Mouse (Mus musculus) skeletal muscle tissue, adult 2 months (tissue): ENCODE measurements around the gene Rpl32.

Experiments used
- DNase-seq: peaks from one replicate; pipeline ENCODE4 v3.0.0-alpha.2; 2012; ENCODE audit warnings: low read depth, low spot score

Gene Rpl32

DNA sequence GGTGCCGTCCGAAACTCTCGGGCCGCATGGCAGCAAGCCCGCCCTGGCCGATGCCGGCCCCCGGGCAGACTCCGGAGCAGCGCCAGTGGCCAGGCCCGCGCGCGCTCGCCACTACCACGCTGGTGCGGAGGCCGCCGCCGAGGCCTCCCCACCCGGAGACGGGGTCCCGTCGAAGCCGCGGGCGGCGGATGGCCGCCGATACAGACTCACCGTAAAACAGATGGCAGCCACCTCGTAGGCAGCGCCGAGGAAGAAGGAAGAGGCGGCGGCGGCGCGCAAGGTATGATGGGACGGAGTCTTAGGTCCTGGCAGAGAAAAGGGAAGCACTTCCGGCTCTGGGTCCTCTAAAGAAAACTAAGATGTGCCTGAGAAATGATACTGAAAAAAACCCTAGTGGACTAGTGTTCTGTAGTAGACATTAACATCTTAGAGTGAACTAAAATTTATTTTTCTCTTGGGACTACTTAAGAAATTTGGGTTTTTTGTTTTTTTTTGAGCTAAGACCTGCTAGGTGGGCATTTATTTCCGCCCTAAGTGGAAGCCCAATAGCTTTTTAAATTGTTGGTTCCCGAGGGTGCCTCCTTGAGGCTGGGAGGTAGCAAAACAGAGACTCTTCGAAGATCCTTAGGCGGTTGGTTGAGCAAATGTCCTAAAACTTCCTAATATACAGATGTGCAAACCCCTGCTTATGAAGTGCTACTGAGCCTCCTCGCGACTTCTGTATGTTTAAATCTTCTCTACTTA lies at the start of gene Rpl32:
Gene Rpl32 (minus strand): TSS at position 260 of the 744 bp plus-strand sequence.
- DNase-seq, result peak; percentile 81

DNA sequence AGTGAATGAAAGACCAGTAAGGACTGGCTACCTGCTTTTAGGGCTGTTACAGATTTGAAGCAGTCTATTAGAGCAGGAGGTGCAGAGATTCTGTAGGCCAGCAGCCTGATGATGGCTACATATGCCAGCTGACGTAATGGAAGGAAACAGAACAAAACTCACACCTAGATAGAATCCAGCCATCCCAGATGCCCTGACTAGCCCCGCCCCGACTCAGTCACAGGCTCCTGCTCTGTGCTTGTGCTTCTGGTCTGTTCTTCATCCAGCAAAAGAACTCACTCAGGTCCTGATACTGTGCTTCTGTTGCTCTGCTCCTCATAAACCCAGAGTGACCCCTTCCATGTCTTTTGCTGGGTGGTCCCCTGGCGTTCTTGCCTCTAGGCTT lies 47.8 kb upstream of the Rpl32 start:
- DNase-seq, result no peak

DNA sequence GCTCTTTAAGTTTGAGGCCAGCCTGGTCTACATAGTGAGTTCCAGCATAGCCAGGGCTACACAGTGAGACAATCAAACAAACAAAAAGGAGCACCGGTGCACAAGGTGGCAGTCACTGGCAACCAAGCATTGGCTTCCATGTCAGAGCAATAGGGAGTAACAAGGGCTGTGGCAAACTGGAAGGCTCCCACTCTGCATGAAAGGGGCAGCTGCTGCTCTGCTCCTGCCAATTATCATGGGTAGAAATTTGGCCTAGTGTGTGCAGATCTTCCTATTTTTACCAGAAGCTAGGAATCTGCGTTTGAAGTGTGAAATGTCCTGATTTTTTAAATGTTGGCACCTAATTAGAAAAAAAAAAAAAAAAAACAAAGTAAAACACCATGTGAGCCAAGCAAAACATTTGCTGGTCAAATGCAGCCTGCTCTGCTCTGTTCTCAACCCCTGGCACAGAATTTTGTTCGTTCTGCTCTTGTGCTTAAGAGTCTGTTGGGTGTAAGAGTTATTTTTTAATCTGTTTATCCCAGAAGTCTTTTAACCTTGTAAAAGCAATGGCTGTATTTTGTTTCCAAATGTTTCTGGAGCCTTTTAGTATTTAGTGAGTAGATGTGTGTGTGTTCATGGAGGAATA lies 47.3 kb upstream of the Rpl32 start:
- DNase-seq, result no peak

- DNase-seq, result no peak
Measured at GRCm38 (mm10) chr6:115854432-115854831, 45.9 kb upstream of the Rpl32 start.

- no peak for DNase-seq
Measured at GRCm38 (mm10) chr6:115853985-115854384, 45.4 kb upstream of the Rpl32 start.

- DNase-seq, result peak; percentile 99
Measured at GRCm38 (mm10) chr6:115853091-115853813, 44.7 kb upstream of the Rpl32 start, which contains the start of the genes Mbd4 and Ift122. TSS of gene Mbd4 (minus strand) at chr6:115853371. TSS of gene Ift122 (plus strand) at chr6:115853470.

- no peak for DNase-seq
Measured at GRCm38 (mm10) chr6:115852446-115853090, 44.0 kb upstream of the Rpl32 start.

DNA sequence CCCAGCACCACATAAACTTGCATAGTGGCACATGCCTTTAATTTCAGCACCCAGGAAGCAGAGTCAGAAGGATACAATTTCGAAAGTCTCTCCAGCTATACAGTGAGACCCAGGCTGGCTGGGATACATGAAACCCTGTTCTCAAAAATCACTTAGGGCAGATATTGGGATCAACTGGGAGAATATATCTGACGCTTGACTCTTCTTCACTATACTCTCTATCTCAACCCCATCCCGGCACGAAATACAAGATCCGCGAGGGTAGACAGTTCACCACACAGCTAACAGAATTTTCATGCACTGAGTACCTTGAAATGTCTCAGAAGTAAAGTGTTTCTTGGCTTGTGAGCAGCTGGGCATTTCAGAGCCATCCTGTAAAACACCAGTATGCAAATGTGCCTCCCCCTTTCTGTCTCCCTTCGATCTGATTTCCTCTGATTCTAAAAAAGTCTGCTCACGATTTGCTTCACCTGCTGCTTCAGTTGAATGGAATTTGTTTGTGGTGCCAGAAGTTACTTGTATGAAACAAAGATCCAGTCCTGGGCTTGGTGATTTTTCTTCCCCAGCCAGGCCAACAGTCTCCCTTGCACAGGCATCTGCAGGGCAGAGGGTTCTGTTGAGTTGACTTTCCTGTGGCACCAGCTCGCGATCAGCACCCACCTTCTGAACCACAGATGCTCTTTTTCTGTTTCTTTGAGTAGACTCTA lies 40.2 kb upstream of the Rpl32 start:
- DNase-seq, result no peak

GRCm38 (mm10) chr6:115846640-115847411 lies 38.3 kb upstream of the Rpl32 start:
- peak; percentile 52 for DNase-seq

DNA sequence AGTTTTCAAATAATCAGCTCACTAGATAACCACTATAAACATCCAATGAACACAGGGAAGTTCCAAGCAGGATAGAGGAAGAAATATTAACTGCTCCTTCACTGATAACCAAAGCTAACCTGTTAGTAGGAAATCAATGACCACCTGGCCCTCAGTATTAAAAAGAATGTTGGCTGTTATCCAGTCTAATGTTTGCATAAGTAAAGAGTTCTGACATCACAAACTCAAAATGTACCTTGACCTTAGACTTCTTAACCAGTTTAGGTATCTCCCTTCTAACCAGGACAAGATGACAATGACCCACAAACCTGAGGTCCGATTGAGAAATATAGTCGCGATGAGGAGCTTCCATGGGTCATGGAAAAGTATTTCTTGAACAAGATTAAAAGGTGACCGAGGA lies 36.5 kb upstream of the Rpl32 start:
- DNase-seq, result no peak

- DNase-seq, result no peak
Measured at GRCm38 (mm10) chr6:115838745-115839144, 30.2 kb upstream of the Rpl32 start.

DNA sequence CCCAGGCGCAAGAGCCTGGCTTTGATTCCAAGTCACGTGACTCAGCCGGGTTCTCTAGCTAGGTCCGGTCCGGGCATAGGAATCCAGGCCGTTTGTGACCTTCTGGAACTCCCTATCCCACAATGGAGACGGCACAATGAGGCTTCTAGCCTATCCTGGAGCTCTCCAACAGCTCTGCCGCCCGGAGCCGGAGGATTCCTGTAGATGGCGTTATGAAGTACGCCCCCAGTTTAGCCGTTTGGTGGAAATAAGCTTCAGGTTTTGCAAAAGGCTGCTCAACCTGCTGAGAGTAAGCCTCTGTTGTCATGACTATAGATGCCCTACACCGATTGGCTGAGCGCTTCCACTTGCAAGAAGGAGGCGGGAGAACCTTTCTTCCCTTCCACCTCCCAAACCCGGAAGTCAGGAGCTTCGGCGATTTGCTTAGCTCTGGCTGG lies 29.6 kb upstream of the Rpl32 start, which contains the start of gene Efcab12:
Gene Efcab12 (minus strand): TSS at position 252 of the 437 bp plus-strand sequence.
- DNase-seq, result no peak

- no peak for DNase-seq
Measured at GRCm38 (mm10) chr6:115833861-115834260, 25.3 kb upstream of the Rpl32 start.

- DNase-seq, result no peak
Measured at GRCm38 (mm10) chr6:115832152-115832850, 23.8 kb upstream of the Rpl32 start.

- no peak for DNase-seq
Measured at GRCm38 (mm10) chr6:115830779-115831601, 22.4 kb upstream of the Rpl32 start.

DNA sequence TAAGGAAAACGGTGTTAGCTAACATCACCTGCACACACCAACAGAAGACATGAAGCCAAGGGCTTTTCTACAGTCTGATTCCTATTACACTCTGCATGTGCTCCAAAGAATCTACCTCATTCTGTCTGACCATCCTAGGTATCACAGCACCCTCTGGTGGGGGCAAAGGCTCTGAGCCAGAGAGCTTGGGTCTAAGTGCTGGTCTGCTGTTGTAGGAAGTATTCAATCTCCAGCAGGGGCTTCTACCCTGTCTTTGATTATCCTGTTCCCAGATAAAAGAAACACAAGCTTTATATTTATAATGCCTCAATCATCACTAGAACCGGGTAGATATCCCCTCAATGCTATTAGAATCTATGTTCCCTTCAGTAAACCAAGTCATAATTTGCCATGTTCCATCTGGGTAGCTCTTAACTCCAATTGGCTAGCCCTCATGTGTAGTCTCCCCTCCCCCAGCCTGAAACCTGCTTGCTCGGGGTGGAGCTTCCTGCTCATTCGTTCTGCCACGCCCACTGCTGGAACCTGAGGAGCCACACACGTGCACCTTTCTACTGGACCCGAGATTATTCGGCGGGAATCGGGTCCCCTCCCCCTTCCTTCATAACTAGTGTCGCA lies 15.4 kb upstream of the Rpl32 start:
- DNase-seq, result peak; percentile 56

DNA sequence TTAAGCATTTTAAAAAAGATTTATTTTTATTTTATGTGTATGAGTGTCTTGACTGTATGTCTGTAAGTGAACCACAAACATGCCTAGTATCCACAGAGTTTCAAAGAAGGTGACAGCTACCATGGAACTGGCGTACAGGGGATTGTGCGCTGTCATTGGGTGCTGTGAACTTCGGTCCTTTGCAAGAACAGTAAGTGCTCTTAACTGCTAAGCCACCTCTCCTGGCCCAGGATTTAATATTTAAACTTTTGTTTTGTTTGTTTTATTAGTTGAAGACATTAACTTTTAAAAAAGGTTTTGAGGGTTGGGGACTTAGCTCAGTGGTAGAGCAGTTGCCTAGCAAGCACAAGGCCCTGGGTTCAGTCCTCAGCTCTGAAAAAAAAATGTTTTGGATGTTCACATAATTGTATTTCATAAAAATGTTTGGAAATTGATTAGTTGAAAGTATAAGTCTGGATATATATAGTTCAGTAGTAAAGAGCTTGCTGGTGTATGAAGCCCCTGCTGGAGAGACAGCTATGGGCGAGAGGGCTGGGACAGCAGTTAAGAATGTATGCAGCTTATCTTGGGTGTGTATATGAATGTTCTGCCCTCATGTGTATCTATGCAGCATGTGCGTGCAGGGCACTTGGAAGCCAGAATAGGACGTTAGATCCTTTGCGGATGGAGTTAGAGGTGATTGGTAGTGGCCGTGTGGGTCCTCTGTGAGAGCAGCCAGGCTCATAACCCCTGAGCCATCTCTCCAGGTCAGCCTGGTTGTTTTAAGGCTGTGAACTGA lies 12.9 kb upstream of the Rpl32 start:
- DNase-seq, result no peak

GRCm38 (mm10) chr6:115818129-115818528 lies 9.6 kb upstream of the Rpl32 start:
- no peak for DNase-seq
